Mouse (Mus musculus) testis, adult 2 months (tissue): ENCODE results near the gene Vwa7.

ENCODE experiments used
- CTCF ChIP-seq: fragments of 200-500 bp; IDR thresholded peaks from 2 replicates; pipeline ENCODE4 v1.5.1; 2012; ENCODE audit warnings: low read depth, mild to moderate bottlenecking, inconsistent platforms, low read length, moderate library complexity; ENCODE audit not compliant: control insufficient read depth, insufficient read depth, insufficient replicate concordance
- POLR2A ChIP-seq: fragments of 200-500 bp; IDR thresholded peaks from 2 replicates; pipeline ENCODE4 v1.6.1; 2012; ENCODE audit warnings: low read depth, mild to moderate bottlenecking, inconsistent platforms, low read length, moderate library complexity; ENCODE audit not compliant: control insufficient read depth

DNA sequence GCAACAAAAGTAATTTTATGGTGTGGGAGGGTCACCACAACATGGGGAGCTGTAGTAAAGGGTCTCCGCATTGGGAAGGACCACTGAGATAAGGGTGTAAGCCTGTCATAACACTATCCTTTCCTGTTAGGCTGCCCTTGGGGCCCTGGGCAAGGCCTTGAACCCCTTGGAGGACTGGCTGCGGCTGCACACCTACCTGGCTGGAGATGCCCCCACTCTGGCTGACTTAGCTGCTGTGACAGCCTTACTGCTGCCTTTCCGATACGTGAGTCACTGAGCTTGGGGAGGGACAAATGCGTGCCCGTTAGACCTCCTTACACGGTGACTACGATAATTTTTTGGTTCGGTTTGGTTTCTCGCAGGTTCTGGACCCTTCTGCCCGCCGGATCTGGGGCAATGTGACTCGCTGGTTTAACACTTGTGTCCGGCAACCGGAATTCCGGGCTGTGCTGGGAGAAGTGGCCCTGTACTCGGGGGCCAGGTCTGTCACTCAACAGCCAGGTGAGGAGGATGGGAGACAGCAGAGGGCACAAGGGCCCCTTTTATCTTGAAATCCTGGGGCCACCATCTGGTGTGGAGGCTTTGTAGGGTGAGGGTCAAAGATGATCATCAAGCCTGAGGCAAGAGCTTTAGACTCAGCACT, 12.2 kb upstream of the Vwa7 start:
- TF ChIP-seq POLR2A (no peak), CTCF (no peak)
